Mouse (Mus musculus) heart, adult 11 months (tissue): ENCODE results near the gene Iqgap1.
A peak's percentile ranks its signal among the peaks of the same experiment; 100 is the strongest.

Source experiments
- DNase-seq: peaks from one replicate; pipeline ENCODE4 v3.0.0; 2022

Gene Iqgap1

DNA sequence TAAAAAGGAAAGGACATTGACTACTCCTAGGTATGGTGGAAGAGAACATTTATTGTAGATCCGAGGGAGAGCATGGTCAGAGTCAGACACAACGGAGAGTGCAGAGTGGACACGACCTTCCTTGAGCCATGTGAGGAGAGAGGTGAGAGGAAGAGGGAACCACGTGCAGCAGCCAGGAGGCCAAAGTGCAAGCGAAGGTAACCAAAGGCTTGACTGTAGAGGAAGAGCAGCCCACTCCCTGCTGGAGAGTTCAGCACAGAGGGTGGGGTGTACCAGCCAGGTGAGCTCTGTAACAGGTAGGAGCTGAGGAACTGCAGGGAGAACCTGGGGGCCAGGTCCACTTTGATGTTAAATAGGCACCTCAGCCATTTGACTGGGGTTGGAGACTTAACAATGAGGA is 16.4 kb upstream of the Iqgap1 start:
- no peak for DNase-seq

DNA sequence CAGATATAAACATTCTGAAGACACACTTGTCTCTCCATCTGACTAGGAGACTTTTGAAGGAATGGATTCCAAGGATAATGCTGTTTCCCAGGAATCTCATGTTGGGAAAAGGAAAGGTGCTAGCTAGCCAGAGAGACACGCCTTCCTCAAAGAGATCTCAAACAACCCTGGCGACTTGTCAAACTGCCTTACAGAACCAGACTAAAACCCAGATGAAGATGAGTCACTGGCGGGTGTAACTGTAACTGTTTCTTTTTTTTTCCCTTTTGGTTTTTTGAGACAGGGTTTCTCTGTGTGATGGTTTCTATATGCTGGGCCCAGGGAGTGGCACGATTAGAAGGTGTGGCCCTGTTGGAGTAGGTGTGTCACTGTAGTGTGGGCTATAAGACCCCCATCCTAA is 15.2 kb upstream of the Iqgap1 start:
- DNase-seq = no peak

DNA sequence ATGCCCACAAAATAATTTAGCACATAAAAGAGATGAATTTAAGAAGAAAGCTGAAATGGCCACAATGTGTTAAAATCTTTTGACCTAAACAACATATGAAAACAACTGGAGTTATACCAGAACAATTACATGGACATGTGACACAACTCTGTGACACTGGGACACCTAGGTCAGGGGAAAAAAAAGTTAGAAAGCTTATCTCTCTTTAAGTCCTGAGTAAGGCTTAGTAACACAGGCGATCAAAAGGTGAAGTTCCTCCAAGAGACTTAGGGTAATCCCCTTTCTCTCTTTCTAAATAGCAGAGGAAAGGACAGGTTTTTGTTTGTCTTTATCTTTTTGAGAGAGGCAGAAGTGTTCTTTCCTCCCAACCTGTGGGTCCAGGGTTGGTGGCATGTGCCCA is 14.5 kb upstream of the Iqgap1 start:
- no peak for DNase-seq

DNA sequence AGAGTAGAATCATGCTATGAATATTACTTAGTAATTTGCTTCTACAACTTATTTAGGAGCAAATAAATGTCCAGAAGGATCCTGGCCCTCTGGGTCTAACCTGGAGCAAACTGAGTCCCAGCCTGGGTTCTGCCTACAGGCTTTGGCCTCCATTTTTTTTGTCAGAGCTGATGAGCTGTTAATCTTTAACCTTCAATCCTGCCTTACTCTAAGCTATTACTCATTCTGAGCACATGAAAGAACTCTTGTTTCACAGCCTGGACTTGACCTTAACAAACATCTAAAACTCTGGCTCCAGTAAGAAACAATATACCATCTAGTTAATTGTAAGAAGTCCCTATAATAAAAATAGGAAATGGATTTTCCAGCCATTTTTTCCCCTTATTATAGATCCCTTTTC is 14.0 kb upstream of the Iqgap1 start:
- DNase-seq = no peak

DNA sequence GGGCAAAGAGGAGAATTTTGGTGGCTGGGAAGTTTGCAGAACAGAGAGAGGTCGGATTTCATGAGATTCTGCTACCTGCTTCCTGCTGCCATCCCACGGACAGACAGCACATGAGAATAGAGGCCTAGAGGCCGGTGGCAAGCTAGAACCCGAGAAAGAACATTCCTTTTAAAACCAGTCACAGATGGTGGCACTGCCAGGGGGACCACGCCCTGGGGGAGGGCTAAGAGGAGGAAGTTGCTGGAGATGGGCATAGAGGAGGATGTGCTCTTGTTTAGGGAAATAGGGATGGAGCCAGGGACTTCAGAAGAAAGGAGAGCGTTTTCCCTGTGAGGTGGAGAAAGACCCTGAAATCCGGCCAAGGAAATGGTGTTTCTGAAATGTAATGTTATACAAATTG is 12.5 kb upstream of the Iqgap1 start:
- peak; percentile 91 for DNase-seq

DNA sequence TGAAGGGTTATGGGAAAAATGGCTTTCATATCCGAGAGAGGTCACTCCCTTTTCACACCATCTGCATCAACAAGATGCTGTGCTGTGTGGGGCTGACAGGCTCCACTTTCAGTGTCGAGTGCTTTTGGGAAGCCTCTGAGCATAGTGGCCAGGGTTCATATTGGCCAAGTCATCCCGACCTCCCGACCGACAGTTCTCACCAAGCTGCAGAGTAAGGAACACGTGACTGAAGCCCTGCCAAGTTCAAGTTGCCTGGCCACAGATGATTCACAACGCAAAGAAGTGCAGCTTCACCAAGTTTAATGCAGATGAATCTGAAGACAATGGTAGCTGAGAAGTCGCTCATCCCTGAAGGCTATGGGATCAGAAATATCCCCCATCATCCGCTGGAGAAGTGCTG is 12.0 kb upstream of the Iqgap1 start:
- peak; percentile 92 for DNase-seq

DNA sequence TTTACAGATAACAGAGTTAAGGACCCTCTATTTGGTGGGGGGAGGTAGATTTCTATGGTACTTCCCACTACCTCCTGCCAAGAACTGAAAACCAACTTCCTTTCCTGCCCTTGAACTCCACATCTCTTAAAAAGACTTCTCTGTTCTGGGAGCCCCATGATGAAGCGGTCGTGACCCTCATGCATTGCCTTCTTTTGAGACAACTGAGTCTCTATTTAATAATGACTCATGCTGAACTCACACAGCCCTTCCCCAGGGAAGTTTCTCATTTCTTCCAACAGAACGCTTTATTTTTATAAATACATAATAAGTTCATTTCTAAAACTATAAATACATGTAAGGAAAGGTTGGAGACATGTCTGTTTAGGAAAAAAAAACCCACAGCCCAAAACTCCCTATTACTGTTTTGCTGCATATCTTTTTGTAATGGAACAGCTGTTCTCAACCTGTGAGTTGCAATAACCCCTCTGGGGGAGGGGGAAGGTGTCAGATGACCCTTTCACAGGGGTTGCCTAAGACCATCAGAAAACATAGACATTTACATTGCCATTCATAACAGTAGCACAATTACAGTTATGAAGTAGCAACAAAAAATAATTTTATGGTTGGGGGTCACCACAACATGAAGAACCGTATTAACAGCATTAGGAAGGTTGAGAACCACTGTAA is 10.3 kb upstream of the Iqgap1 start:
- DNase-seq = no peak

DNA sequence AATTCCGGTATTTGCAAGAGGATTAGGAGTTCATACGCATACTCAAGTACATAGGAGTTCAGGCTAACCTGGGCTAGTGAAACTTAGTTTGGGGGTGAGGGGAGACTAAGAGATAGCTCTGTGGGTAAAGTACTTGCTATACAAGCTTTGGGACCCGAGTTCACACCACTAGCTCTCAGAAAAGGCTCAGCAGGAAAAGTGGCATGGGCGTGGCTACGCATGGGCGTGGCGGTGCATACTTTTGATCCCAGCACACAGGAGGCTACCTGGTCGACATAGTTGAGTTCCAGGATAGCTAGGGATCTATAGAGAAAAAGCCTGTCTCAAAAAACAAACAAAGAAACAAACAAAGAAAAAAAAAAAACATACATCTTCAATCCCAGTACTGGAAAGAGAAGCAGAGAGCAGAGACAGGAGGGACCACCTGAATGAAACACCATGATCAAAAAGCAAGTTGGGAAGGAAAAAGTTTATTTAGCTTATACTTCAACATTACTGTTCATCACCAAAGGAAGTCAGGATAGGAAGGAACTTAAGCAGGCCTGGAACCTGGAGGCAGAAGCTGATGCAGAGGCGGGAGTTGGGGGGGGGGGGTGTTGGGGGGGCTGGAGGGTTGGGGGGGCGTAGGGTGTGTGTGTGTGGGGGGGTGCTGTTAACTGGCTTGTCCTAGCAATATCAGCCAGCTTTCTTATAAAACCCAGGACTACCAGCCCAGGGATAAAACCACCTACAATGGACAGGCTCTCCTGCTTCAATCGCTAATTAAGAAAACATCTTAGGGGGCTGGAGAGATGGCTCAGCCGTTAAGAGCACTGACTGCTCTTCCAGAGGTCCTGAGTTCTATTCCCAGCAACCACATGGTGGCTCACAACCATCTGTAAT is 8.1 kb upstream of the Iqgap1 start:
- no peak for DNase-seq

DNA sequence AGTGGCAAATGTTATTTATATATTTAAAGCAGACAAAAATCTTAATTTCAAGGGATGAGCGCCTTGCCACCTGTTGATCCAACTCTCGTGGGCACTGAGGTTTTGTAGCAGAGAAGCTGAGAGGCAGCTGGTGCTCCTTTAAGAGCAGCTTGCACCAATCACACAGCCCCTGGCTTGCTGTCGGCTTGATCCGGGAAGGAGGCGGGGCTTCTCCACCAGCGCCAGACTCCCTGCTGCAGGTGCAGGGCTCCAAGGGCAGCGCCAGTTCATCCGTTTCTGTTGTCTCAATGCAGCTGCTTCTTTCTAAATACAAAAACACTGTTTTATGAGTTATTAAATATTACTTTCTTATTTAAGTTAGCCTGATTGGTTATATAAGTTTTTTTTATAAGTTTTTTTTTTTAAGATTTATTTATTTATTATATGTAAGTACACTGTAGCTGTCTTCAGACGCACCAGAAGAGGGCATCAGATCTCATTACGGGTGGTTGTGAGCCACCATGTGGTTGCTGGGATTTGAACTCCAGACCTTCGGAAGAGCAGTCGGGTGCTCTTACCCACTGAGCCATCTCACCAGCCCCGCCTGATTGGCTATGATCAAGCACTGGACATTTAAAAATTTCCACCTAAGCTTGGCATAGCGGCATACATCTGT is 7.3 kb upstream of the Iqgap1 start:
- peak; percentile 96 for DNase-seq

DNA sequence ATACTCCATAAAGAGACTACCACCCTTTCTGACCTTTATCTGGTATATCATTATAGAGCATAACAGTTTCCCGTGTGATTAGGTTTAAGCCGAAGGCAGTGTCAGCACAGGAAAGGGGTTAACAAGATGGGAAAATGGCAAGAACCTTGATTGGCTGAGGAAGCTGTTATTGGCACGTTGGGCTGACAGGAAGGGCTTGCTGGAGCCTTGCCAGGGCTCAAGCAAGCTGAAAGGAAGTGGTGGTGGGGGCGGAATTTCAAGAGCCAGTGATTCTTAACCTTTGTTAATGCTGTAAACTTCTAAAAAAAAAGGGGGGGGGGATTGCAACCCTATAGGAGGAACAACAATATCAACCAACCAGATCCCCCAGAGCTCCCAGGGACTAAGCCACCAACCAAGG is 6.4 kb upstream of the Iqgap1 start:
- DNase-seq = peak; percentile 95

DNA sequence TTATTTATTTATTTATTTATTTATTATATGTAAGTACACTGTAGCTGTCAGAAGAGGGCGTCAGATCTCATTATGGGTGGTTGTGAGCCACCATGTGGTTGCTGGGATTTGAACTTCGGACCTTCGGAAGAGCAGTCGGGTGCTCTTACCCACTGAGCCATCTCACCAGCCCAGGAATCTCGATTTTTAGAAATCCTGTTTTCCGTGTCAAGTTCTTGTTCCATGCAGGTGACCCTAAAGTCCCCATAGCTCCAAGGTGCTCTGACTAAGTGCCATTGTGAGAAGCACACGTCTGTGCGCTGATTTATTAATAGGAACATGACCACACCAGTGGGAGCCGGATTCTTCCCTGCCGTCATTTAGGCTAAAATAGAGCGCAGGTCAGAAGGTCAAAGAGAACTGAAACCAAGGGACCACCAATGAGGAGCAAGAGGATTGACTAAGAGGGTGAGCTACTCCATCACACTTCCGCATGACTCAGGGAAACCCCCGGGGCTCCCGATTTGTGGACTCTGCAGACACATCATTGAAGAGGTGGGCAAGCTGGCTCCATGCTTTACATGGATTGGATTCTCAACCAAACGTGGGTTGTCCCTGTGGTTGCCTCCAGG is 4.5 kb upstream of the Iqgap1 start:
- DNase-seq = peak; percentile 98

DNA sequence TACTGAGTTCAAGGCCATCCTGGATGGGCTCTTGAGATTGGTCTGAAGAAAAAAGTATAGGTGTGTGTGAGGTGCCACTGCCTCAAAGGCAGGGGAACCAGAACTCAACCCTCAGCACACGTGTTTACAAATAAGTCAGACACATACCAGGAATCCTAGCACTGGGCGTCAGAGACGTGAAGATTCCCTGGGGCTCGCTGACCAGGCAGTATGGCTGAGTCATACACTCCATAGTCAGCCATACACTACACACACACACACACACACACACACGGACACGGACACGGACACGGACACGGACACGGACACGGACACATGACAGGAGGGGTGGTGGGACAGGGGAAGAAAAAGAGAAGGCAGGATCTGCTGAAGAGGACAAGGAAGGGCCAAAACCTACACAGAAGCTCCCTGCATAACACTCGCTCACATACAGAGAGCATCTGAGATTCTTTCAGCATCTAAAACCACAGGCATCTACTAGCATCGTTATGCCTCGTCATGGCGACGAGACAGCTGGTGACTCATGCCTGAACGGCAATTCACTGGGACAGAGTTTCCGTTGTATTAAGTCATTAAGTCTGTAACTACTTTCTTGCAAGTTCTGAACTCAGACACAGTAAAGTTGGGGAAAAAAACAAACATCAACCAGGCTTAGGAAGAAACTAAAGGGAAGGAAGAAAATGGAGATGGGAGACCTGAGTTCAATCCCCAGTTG is 2.5 kb upstream of the Iqgap1 start:
- peak; percentile 92 for DNase-seq

DNA sequence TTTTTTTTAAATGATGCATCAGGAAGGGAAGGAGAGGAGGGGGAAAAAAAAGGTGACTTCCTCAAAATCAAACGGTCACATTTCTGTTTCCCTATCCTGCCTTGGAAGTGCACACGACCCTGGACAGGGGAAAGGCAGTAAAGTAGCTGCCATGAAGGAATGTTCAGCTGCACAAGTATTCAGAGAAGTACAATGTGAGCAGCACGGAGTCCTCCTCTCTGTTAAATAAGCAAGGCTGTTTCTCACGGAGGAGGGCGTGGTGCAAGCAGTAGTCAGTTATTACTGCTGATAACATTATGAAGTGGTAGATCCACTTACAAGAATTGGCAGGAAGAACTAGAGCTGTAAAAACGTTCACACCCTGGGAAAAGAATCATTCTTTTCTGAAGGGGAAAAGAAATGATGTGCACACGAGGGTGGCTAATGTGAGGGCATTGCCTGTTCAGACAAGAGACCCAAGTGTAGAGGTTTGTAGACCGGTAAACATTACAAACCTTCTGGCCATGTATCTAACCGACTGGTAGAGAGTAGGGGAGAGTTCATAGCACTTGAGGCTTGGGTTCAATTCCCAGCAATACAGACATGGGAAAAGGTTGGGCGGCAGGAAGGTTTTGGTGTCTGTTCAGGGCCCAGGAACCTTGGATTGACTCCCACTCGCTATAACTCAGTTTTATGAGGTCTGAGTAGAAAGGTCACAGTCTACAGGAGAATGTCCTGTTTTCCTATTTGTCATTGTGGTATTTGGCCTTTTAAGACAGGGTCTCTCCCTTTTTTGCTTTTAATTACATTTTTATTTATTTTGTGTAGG is 1.7 kb downstream of the Iqgap1 start:
- no peak for DNase-seq

DNA sequence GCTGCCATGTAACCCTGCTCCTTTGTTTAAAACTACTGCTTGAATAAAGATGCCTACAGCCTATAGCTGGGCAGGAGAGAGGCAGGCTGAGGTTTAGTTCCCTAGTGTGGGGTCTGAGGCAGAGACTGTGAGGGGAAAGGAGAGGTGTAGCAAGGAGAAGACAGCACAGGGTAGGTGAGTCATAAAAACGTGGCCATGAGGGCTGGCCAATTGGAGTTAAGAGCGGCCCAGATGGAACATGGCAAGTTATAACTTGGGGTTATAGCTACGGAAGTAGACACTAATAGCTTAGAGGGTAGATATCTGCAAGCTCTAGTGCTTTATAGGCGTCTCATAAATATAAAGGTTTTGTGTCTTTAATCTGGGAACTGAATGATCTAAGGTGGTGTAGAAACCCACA is 2.5 kb downstream of the Iqgap1 start:
- no peak for DNase-seq

DNA sequence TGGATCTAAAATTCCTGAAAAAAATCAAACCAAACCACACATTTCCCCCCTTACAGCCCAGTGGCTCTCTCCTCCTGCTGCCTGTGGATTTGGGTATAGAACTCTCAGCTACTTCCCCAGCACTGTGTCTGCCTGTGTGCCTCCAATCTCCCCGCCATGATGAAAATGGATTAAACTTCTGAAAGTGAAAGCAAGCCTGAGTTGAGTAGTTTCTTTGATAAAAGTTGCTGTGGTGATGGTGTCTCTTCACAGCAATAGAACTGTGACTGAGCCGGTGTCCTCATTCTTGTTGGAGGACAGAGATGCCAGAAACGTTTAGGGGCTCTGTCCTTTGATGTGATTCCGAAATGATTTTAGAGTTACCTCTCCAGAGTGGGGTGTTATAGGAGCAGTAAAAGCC is 4.9 kb downstream of the Iqgap1 start:
- no peak for DNase-seq

DNA sequence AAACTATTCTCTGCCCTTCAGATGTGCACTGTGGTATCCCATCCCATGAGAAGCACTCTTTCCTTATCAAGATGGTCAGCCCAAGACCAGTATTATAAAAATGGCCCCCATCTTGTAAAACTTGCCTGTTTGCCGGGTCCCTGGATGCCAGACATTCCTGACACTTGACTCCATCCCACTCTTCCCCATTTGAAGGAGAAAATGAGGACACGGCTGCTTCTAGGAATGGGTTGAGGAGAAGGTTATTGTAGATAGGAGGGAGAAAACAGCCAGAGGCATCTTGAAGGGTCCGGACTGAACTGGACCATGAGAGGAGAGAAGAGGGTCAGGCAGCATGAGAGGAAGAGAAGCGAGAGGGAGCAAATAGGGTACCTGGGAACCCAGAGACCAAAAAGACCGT is 9.1 kb downstream of the Iqgap1 start:
- no peak for DNase-seq

DNA sequence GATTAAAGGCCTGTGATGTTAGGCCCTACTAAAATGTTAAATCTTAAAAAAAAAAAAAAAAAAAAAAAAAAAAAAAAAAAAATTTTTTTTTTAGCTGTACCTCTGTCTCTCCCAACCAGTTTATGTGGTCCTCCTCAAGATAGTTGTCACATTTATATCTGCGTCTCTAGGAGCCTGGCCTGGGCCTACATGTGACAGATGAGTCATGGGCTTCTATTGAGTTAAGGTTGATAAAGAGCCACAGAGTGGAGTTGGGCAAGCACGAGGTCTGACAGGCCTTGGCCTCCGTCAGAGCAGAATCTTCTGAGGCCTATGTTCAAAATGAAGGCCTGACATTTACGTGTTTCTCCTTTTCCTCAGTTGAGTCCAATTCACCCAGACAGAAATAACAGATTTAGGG is 12.4 kb downstream of the Iqgap1 start:
- no peak for DNase-seq

DNA sequence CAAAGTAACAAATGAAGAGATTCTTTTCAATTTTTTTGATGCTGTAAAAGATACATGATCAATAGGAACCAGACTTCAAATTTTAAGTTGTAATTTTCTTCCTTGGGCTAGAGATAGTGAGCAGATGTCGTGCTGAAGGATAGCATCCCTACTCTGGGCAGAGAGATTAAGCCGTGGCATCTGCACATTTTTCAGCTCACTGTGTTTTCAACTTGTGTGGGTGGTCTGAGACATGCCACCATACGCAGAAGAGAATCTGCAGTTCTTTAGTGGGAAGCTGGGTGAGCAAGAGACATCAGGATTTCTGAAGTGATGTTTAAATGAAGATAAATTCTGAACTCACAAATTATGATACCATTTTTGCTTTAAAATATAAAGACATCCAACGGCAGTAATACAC is 19.4 kb downstream of the Iqgap1 start:
- no peak for DNase-seq

DNA sequence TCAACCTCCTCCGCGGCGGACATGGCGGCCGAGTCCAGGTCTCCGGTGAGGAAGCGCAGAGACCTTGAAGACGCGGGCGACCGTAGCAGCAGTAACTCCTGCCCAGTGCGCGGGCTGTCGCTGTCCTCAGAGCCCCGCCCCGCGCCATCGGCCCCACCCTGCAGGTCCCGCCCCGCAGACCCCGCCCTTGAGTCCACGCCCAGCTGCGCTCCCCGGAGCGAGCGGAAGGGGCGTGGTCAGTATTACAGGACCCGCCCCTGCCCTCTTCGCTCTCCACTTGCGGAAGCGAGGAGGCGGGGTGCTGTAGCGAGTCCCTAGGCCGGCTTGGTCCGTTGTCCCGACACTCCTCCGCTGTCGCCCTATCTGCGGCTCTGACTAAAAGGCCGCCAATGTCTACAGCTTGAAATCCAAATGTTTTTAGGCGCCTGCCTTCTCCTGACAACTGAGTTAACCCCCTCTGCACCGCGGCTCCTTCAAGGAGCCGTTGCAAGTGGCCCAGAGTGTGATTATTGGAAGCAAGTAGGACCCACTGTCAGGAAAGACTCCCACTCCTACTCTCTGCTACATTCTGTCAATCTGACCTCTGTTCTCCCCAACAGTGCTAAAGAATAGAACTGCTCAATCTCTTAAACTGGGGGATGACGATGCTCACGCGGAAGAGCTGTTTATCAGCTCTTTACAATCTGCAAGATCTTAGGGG is 22.5 kb downstream of the Iqgap1 start:
- DNase-seq = peak; percentile 100

DNA sequence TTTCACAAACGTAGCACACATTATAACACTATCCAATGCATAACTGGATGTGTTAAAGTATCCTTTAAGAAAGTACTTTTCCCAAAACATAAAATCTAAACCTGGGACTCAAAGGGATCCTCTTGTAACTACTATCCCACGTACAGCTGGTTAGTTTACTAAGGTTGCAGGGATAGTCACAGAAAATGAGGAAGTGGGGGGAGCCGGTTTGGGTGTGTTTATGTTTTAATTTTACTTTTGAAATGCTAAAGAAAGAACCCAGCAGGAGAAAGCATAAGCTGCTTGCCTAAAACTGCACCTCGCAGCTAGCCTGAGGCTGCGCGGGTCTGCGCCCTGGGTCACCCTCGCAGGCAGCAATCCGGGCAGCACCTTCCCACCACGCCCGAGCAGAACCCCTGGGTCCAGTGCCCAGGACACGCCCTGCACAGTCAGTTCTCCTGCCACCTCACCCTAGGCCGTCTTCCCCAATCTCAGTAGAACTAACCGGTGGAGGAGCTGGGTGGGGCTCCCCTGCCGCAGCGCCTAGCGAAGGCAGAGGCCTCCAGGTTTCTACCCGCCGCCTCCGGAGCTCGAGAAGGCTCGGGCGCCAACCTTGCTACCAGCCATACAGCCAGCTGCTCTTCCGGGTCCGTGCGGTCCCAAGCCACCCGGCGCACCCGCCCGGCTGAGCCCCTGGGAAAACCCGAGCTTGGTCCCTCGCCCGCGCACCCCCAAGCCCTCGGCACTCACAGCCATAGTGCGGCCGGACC is 23.2 kb downstream of the Iqgap1 start:
- peak; percentile 98 for DNase-seq

DNA sequence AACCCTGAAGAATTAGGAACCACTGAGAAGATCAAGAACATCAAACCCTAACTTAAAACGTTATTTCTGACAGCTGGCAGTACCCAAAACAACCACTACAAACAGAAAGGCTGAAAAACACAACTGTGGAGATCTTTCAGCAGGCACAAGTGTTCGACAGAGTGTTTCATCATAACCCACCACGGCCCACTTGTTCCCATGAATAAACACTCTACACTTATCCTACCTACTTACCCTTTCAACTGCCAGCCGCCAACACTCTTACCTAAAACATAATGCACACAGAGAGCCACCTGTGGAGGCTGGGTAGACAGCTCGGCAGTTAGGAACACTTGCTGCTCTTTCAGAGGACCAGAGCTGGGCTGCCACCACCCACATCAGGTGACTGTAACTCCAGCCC is 26.5 kb downstream of the Iqgap1 start:
- no peak for DNase-seq
